Mouse (Mus musculus) bone marrow, adult 2 months (tissue): ENCODE data around the gene Slc9a1.

Experiments
- CTCF ChIP-seq: fragments of 200-500 bp; IDR thresholded peaks from 2 replicates; pipeline ENCODE4 v1.5.1; 2011; ENCODE audit warnings: low read length, control low read depth; ENCODE audit not compliant: control insufficient read depth, insufficient read depth
- POLR2A ChIP-seq: fragments of 200-500 bp; IDR thresholded peaks from 2 replicates; pipeline ENCODE4 v1.6.1; 2011; ENCODE audit warnings: low read depth, mild to moderate bottlenecking, control low read depth, low read length, borderline replicate concordance; ENCODE audit not compliant: control insufficient read depth

DNA sequence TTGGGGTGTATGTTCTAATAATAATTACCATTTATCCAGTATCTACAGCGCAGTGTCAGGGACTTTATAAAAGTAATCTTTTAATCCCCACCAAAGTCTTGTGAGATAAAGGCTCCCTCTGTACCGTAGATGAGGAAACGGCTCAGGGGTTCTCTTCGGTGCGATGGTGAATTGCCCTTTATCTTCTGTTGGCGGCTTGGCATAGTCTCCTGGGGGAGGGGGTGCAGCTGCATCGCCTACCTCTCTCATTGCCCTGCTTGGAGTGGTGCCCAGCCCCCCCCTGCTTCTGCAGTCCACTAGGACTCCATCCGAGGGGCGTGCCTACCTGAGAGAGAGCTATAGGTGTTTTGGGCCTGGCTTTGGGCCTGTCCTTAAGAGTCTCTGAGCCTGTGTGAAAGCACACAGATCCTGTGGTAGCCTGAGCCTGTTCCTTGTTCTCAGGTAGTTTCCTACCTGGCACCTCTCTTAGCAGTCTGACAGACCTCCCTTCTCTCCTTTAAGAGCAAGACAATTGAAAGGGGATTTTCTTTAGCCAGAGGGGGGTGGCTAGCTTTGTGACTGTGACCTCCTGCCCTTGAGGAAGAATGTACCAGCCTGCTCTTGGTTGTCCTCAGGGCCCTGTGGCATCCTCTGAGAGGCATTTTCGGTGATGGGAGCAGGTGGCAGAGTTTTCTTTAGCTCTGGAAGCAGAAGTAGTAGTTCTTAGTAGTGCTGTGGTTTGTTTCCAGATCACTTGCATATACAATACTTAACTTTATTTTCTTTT, 6.5 kb downstream of the Slc9a1 start:
- no peak for TF ChIP-seq CTCF
- TF ChIP-seq POLR2A: no peak
